Mouse (Mus musculus): ENCODE data around the gene Gm4737.
A peak's percentile ranks its signal among the peaks of the same experiment; 100 is the strongest.
"Not testable (repeated sequence)": the region's sequence is repeated elsewhere in the genome, so short reads cannot be mapped to it uniquely, and the experiment has no call there.

Gm4737 gene

GRCm38 (mm10) chr16:46154832-46155231 is at the start of gene Gm4737:
Gm4737 (minus strand) TSS chr16:46155077.
- DNase-seq (ENCODE audit: low spot score), result not testable (repeated sequence)

GRCm38 (mm10) chr16:46195792-46196191 is 40.9 kb upstream of the Gm4737 start:
- no peak for DNase-seq (ENCODE audit: low spot score)

GRCm38 (mm10) chr16:46183096-46183495 is 28.2 kb upstream of the Gm4737 start:
- DNase-seq (ENCODE audit: low spot score), result no peak

GRCm38 (mm10) chr16:46178121-46178801 is 23.4 kb upstream of the Gm4737 start:
- no peak for DNase-seq (ENCODE audit: low spot score)

- DNase-seq (ENCODE audit: low spot score), result no peak
These were observed 18.2 kb upstream of the Gm4737 start for GRCm38 (mm10) chr16:46173039-46173438.

- no peak for DNase-seq (ENCODE audit: low spot score)
These were observed 12.1 kb upstream of the Gm4737 start for GRCm38 (mm10) chr16:46166971-46167370.

GRCm38 (mm10) chr16:46165305-46165704 is 10.4 kb upstream of the Gm4737 start:
- no peak for DNase-seq (ENCODE audit: low spot score)

- no peak for DNase-seq (ENCODE audit: low spot score)
These were observed 3.7 kb downstream of the Gm4737 start for GRCm38 (mm10) chr16:46151141-46151540.

- DNase-seq (ENCODE audit: low spot score), result no peak
These were observed 6.1 kb downstream of the Gm4737 start for GRCm38 (mm10) chr16:46148661-46149341.

GRCm38 (mm10) chr16:46146962-46147361 is 7.9 kb downstream of the Gm4737 start:
- no peak for DNase-seq (ENCODE audit: low spot score)

- DNase-seq (ENCODE audit: low spot score), result no peak
These were observed 32.6 kb downstream of the Gm4737 start for GRCm38 (mm10) chr16:46122238-46122637.

GRCm38 (mm10) chr16:46121420-46121819 is 33.5 kb downstream of the Gm4737 start:
- peak; percentile 51 for DNase-seq (ENCODE audit: low spot score)

GRCm38 (mm10) chr16:46120607-46121006 is 34.3 kb downstream of the Gm4737 start:
- no peak for DNase-seq (ENCODE audit: low spot score)

GRCm38 (mm10) chr16:46120020-46120419 is 34.9 kb downstream of the Gm4737 start, which contains the start of gene Cd96:
Cd96 (minus strand) TSS chr16:46120251.
- peak; percentile 77 for DNase-seq (ENCODE audit: low spot score)

- no peak for DNase-seq (ENCODE audit: low spot score)
These were observed 37.2 kb downstream of the Gm4737 start for GRCm38 (mm10) chr16:46117645-46118044.

GRCm38 (mm10) chr16:46114727-46115126 is 40.1 kb downstream of the Gm4737 start:
- no peak for DNase-seq (ENCODE audit: low spot score)

GRCm38 (mm10) chr16:46109536-46109935 is 45.3 kb downstream of the Gm4737 start:
- no peak for DNase-seq (ENCODE audit: low spot score)

GRCm38 (mm10) chr16:46107431-46107830 is 47.4 kb downstream of the Gm4737 start:
- DNase-seq (ENCODE audit: low spot score), result peak; percentile 16

GRCm38 (mm10) chr16:46104491-46104890 is 50.4 kb downstream of the Gm4737 start:
- DNase-seq (ENCODE audit: low spot score), result peak; percentile 42
